Mouse (Mus musculus) testis, adult 2 months (tissue): ENCODE data around the gene Rap2a. TPM values are rescaled to one million over a fixed set of nuclear protein-coding genes. Genes with fewer than 3 reads are reported as not detected.
A peak's percentile ranks its signal among the peaks of the same experiment; 100 is the strongest.

Experiments used
- H3K27ac ChIP-seq: fragments of 200-500 bp; 2 replicates; pipeline ENCODE4 v1.5.1; 2012; ENCODE audit warnings: low read depth, low read length; ENCODE audit not compliant: control insufficient read depth, insufficient read depth
- H3K27me3 ChIP-seq: fragments of 200-500 bp; 2 replicates; pipeline ENCODE4 v1.6.1; 2012; ENCODE audit warnings: mild to moderate bottlenecking, low read length, moderate library complexity; ENCODE audit not compliant: control insufficient read depth, insufficient read depth
- H3K36me3 ChIP-seq: fragments of 200-500 bp; 2 replicates; pipeline ENCODE4 v1.6.1; 2012; ENCODE audit warnings: mild to moderate bottlenecking, low read length; ENCODE audit not compliant: control insufficient read depth, insufficient read depth
- H3K4me1 ChIP-seq: fragments of 200-500 bp; 2 replicates; pipeline ENCODE4 v1.6.1; 2012; ENCODE audit warnings: low read length; ENCODE audit not compliant: control insufficient read depth, insufficient read depth
- H3K4me3 ChIP-seq: fragments of 200-500 bp; 2 replicates; pipeline ENCODE4 v1.5.1; 2012; ENCODE audit warnings: low read depth, mild to moderate bottlenecking, low read length, moderate library complexity, mixed read lengths; ENCODE audit not compliant: control insufficient read depth
- CTCF ChIP-seq: fragments of 200-500 bp; IDR thresholded peaks from 2 replicates; pipeline ENCODE4 v1.5.1; 2012; ENCODE audit warnings: low read depth, mild to moderate bottlenecking, inconsistent platforms, low read length, moderate library complexity; ENCODE audit not compliant: control insufficient read depth, insufficient read depth, insufficient replicate concordance
- POLR2A ChIP-seq: fragments of 200-500 bp; IDR thresholded peaks from 2 replicates; pipeline ENCODE4 v1.6.1; 2012; ENCODE audit warnings: low read depth, mild to moderate bottlenecking, inconsistent platforms, low read length, moderate library complexity; ENCODE audit not compliant: control insufficient read depth
- polyA plus RNA-seq: library from polyadenylated mRNA; depleted of rRNA; stranded (reverse); fragments of >200 nt; gene quantifications from 2 replicates; pipeline ENCODE4 v1.2.3, GENCODE M21; 2012

The Rap2a gene
- polyA plus RNA-seq, 1 experiment: 4.2 TPM

- Histone ChIP-seq H3K4me3 (no peak overlapping the region), H3K27me3 (no peaks in the 10 kb centered on the region), H3K36me3 (no peaks in the 10 kb centered on the region), H3K4me1 (no peaks in the 10 kb centered on the region), H3K27ac (no peak overlapping the region)
- TF ChIP-seq POLR2A (no peak), CTCF (no peak)
These were observed 36.4 kb upstream of the Rap2a start for GRCm38 (mm10) chr14:120441836-120442235.

- Histone ChIP-seq H3K36me3 (no peaks in the 10 kb centered on the region), H3K27me3 (no peaks in the 10 kb centered on the region), H3K4me1 (no peaks in the 10 kb centered on the region), H3K27ac (no peak overlapping the region), H3K4me3 (no peak overlapping the region)
- no peak for TF ChIP-seq POLR2A
- no peak for TF ChIP-seq CTCF
These were observed 24.0 kb upstream of the Rap2a start for GRCm38 (mm10) chr14:120454221-120454620.

- Histone ChIP-seq H3K36me3 (no peaks in the 10 kb centered on the region), H3K4me1 (peaks cover 1% of the 10 kb centered on the region), H3K4me3 (no peak overlapping the region), H3K27me3 (no peaks in the 10 kb centered on the region), H3K27ac (no peak overlapping the region)
- no peak for TF ChIP-seq CTCF
- no peak for TF ChIP-seq POLR2A
These were observed 14.1 kb upstream of the Rap2a start for GRCm38 (mm10) chr14:120463938-120464727.

- Histone ChIP-seq H3K27ac (no peak overlapping the region), H3K4me1 (peaks cover 8% of the 10 kb centered on the region), H3K27me3 (peaks cover 2% of the 10 kb centered on the region; the same call in 1 of the 2 replicates), H3K4me3 (no peak overlapping the region), H3K36me3 (no peaks in the 10 kb centered on the region)
- TF ChIP-seq POLR2A (no peak), CTCF (no peak)
These were observed 11.4 kb upstream of the Rap2a start for GRCm38 (mm10) chr14:120466816-120467215.

GRCm38 (mm10) chr14:120469126-120469790 is 9.0 kb upstream of the Rap2a start:
- H3K4me1 ChIP-seq: peaks cover 12% of the 10 kb centered on the region
- no peak overlapping the region for H3K27ac ChIP-seq
- no peaks in the 10 kb centered on the region for H3K36me3 ChIP-seq
- TF ChIP-seq POLR2A (no peak), CTCF (no peak)
- H3K27me3 ChIP-seq: peaks cover 2% of the 10 kb centered on the region; the same call in 1 of the 2 replicates
- no peak overlapping the region for H3K4me3 ChIP-seq

GRCm38 (mm10) chr14:120476186-120476697 is 2.0 kb upstream of the Rap2a start:
- no peaks in the 10 kb centered on the region for H3K27me3 ChIP-seq
- no peak for TF ChIP-seq POLR2A
- TF ChIP-seq CTCF: no peak
- peaks cover 6% of the 10 kb centered on the region; the same call in 1 of the 2 replicates for H3K4me1 ChIP-seq
- H3K36me3 ChIP-seq: no peaks in the 10 kb centered on the region
- no peak overlapping the region for H3K27ac ChIP-seq
- H3K4me3 ChIP-seq: no peak overlapping the region

- TF ChIP-seq POLR2A (peak; percentile 89), CTCF (no peak)
- Histone ChIP-seq H3K4me3 (peak overlapping the region; percentile 98), H3K4me1 (peaks cover 6% of the 10 kb centered on the region; the same call in 1 of the 2 replicates), H3K36me3 (no peaks in the 10 kb centered on the region), H3K27ac (peak overlapping the region; percentile 99), H3K27me3 (no peaks in the 10 kb centered on the region)
These were observed 809 bp upstream of the Rap2a start for GRCm38 (mm10) chr14:120477288-120477981.
